Mouse (Mus musculus) brown adipose tissue, adult 24 weeks (tissue): ENCODE data around the gene Gnptab. TPM values are rescaled to one million over a fixed set of nuclear protein-coding genes. Genes with fewer than 3 reads are reported as not detected.

Source experiments
- polyA plus RNA-seq: library from polyadenylated mRNA; stranded (reverse); fragments of >200 nt; gene quantifications from 2 replicates; pipeline ENCODE4 v1.2.4, GENCODE M21; 2012; ENCODE audit not compliant: missing spikeins, insufficient read depth, insufficient read length

Gene Gnptab
- polyA plus RNA-seq, 1 experiment: 30.1 TPM

Other genes with a start within 250 kb of the Gnptab start
- 0.71 TPM in 1 of 2 replicates, not detected in the other for gene Parpbp, start 232.2 kb upstream of the Gnptab start, polyA plus RNA-seq
- 11.7 and 15.0 TPM in 2 replicates for gene Nup37, start 232.1 kb upstream of the Gnptab start, polyA plus RNA-seq
- gene Washc3, start 178.0 kb upstream of the Gnptab start, polyA plus RNA-seq: 67.1 and 88.3 TPM in 2 replicates
- 31.8 and 40.7 TPM in 2 replicates for gene Dram1, start 52 bp upstream of the Gnptab start, polyA plus RNA-seq
- gene Sycp3, start 80.4 kb downstream of the Gnptab start, polyA plus RNA-seq: 13.5 and 43.7 TPM in 2 replicates
- 1,269 and 2,124 TPM in 2 replicates for gene Chpt1, start 124.9 kb downstream of the Gnptab start, polyA plus RNA-seq
- 18.9 and 27.6 TPM in 2 replicates for gene Mybpc1, start 226.0 kb downstream of the Gnptab start, polyA plus RNA-seq